Mouse (Mus musculus) ZHBTc4 (cell line): ENCODE measurements at regions not wholly inside any gene's neighbourhood (a gene's known extent, or its start where the extent isn't known, plus 50 kb on each side); places are given as distances from the start of the nearest gene placed in this dataset.
"Not testable (repeated sequence)": the region's sequence is repeated elsewhere in the genome, so short reads cannot be mapped to it uniquely, and the experiment has no call there.

Experiments
- DNase-seq: peaks from one replicate; pipeline ENCODE4 v3.0.0-alpha.2; 2011; ENCODE audit warnings: low read depth, low spot score

- no peak for DNase-seq
Observed at GRCm38 (mm10) chr6:26332226-26332625, 523.2 kb upstream of the Pot1a start.

- no peak for DNase-seq
Observed at GRCm38 (mm10) chr6:26304147-26304546, 495.1 kb upstream of the Pot1a start.

DNA sequence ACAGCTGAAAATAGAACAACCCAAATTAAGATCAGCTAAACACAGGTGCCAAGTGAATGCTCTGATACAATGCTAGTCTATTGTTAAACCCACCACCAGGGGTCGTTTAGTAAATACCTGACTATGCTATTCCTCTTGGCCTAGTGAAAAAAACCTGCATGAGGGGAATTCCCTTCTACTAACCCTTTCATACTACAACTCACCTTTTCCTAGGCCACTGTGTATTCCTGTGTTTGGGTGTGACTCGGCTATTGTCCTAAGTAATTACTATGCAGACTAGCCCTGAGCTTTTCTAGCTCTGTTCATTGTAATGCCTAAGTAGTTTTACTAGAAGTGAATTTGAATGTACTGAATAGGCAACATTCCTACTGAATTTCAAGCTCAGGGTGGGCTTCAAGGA is 492.5 kb upstream of the Pot1a start:
- DNase-seq: peak; percentile 88

- no peak for DNase-seq
Observed at GRCm38 (mm10) chr6:26299208-26299607, 490.2 kb upstream of the Pot1a start.

DNA sequence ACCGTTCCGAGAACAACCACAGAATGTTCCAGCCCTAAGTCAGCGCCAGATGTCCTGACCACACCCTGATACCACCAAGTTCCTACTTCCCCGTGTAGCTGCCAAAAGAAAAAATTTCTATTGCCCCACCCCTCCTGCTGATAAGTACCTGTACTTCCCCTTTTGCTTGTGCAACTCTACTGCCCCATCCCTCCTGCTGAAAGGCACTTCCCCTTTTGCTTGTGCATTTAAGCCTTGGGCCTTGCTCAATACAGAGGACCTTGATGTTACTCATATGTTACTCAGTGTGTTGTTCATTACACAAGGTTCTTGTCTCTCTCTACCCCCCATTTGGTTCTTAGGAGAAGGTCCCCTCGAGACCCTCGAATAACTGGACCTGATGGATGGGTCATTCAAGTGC is 488.4 kb upstream of the Pot1a start:
- DNase-seq: not testable (repeated sequence)

DNA sequence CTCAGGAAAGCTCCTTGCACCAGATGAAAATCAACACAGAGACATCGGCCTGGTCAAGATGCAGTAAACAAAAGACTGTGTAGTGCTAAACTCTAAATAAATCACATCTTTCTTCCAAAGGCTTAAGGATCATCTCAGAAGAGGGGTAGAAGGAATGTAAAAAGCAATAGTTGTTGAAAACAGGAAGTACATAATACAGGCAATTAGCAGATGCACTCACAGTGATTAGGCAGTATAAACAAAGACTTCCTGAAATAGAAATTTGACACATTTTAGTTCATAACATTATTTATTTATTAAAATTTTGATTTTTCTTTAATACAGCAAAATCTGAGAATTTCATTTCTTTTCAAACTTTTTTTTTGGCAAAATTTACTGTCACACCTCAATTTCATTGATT is 478.9 kb upstream of the Pot1a start:
- DNase-seq: no peak
